Mouse (Mus musculus) liver, embryonic 14.5 days (tissue): Measurements from ENCODE around the gene Arid1b.

Experiments used
- CTCF ChIP-seq: IDR thresholded peaks from 2 replicates; pipeline ENCODE4 v1.5.1; 2016; ENCODE audit warnings: antibody characterized with exemption, low read depth, control low read depth
- EP300 ChIP-seq: IDR thresholded peaks from 2 replicates; pipeline ENCODE4 v1.6.1; 2016; ENCODE audit warnings: antibody characterized with exemption, low read depth

DNA sequence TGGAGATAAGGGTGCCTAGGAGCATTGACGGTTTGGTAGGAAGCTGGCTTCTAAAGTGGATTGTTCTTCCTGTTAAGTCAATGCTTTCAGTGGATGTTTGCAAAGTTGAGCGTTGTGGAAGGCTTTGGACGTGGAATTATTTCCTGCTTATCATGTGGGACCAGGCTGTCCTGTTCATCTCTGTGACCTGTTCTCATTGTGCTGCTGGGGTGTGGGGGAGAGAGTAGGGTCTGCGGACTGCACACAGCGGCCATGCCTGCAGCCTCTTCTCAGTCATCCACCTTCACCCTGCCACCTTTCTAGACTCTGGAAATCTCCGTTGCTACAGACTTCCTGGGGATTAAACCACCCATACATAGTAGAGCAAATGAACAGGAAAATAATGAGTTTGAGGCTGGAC is 160.2 kb downstream of the Arid1b start:
- TF ChIP-seq CTCF (no peak), EP300 (no peak)
